Mouse (Mus musculus) G1E (cell line): ENCODE measurements around the gene Eya4.

Experiments used
- CTCF ChIP-seq: IDR thresholded peaks from 2 replicates; pipeline ENCODE4 v1.5.1; 2012; ENCODE audit warnings: low read depth, low read length, inconsistent platforms, mixed read lengths
- GATA1 ChIP-seq: IDR thresholded peaks from 2 replicates; pipeline ENCODE4 v1.6.1; 2012; ENCODE audit warnings: borderline replicate concordance, low read length, inconsistent platforms, mixed read lengths
- GATA2 ChIP-seq: IDR thresholded peaks from 2 replicates; pipeline ENCODE4 v1.6.1; 2012; ENCODE audit warnings: low read depth, low read length, inconsistent platforms, borderline replicate concordance

DNA sequence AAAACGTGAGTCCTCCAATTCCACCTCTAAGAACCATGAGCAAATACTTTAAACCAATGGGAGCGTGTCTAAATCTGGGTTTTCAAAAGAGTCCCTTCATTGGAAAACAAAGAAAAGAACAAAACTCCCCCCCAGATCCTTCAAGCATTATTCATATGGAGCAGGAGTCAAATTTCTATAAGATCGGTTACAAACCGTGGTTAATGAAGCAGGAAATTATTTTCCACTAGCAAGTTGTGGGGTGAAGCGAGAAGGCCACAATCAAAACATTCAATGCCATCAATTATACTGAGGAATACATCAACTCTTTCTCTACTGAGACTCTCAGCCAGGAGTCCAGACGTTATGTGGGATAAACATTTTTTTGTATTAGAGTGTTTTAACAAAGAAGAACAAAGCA is 171.3 kb downstream of the Eya4 start:
- TF ChIP-seq CTCF (no peak), GATA1 (no peak), GATA2 (no peak)
